Mouse (Mus musculus) gastrocnemius, postnatal 36 days (tissue): Measurements from ENCODE around the gene Dlk1. TPM values are rescaled to one million over a fixed set of nuclear protein-coding genes. Genes with fewer than 3 reads are reported as not detected.
"Not testable (repeated sequence)": the region's sequence is repeated elsewhere in the genome, so short reads cannot be mapped to it uniquely, and the experiment has no call there.

Experiments
- DNase-seq, 2 experiments: peaks; one replicate each; pipeline ENCODE4 v3.0.0; 2022
- intact Hi-C: fragments of 180-260 bp; cut with DNase I; formaldehyde crosslinking; loops from one replicate; pipeline ENCODE4 v1.15.1; 2025
- total RNA-seq, 2 experiments: library from RNA; stranded (reverse); gene quantifications; 2 replicates each; pipeline ENCODE4 v1.2.3; 2021

Gene Dlk1
- total RNA-seq, 2 experiments from 2014 or later, result 3.6 to 5.8 TPM

DNA sequence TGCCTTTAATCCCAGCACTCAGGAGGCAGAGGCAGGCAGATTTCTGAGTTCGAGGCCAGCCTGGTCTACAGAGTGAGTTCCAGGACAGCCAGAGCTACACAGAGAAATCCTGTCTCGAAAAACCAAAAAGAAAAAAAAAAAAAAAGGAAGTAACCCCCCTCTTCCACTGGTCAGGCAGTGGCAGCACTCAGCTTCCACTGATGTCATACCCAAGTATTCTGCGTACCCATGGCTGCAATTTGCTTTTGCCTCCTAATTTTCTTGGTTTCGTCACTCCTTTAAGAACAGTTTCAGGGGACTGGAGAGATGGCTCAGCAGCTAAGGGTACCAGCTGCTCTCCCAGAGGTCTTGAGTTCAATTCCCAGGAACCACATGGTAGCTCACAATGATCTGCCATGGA is 14.8 kb downstream of the Dlk1 start:
- intact Hi-C loops, DNase-seq: not testable (repeated sequence)

DNA sequence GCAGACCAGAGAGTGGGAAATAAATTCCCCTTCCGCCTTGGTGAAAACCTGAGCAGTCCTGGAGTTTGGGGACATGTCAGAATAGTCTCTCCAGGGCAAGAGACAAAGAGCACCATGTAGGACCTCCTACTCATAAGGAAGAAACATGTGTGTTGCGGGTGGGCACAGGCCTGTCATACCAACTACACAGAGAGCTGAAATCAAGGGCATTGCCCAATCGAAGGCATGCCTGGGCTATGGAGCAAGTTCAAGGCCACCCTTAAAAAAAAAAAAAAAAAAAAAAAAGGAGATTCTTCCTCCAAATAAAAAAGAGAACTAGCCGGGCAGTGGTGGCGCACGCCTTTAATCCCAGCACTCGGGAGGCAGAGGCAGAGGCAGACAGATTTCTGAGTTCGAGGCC is 17.2 kb downstream of the Dlk1 start:
- DNase-seq, result no peak
- intact Hi-C loops, result no loop called here

DNA sequence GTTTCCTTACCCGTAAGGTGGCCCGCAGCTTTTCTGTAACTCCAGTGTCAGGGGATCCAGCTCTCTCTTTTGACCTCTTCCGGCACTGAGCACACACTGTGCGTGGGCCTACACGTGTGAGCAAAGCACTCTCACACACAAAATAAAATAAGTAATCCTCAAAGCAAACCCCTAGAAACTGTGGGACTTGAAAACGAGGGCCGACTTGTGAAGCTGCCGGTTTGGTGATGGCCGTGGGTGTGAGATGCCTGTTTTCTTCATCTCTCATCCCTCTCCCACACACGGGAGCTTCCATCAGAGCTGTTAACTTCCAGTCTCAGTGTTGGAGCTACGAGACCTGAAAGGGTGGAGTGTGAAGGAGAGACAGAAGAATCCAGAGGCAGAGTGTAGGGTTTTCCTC is 20.0 kb downstream of the Dlk1 start:
- intact Hi-C loops, result no loop called here

DNA sequence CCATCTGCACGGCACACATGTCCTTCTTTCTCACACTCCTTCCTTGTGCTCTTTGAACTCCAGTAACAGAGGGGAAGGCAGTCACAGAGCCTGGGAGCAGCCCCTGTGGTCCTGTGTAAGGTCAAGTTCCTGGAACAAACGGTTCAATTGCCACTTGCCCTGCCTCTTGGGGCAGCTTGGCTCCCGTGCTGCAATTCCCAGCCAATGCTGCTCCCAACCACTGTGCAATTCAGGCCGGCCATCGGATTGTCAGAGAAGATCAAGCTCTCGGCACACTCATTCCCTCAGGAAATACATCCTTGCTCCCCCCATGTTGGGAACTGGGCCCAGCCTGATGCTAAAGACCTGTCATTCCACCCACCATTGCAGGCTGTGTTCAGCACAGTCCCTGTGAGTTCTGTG is 21.0 kb downstream of the Dlk1 start:
- DNase-seq, result peak; percentile 21 to 29
- intact Hi-C loops, result no loop called here

More for the DNA sequence above, 20.0 kb downstream of the Dlk1 start:
- no peak for DNase-seq

DNA sequence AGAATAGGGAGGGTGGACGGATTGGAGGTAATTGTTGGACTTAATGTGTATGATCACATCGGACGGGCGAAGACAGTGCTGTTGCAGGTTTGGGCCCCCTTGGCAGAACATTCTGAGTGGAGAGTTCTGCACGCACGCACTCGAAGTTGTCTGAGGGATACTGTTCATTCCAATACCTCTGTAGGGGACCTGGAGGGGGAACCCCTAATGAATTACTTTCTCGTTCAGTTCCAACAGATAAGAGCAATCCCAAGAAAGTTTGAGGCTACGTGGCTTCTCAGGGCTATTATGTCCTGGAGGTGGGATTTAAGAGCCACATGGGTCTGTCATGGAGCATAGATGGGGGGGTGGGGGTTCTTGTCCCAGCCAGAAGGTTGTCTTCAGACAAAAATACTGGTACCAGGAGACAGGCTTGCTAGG is 21.6 kb downstream of the Dlk1 start:
- DNase-seq, result no peak
- intact Hi-C loops, result no loop called here

DNA sequence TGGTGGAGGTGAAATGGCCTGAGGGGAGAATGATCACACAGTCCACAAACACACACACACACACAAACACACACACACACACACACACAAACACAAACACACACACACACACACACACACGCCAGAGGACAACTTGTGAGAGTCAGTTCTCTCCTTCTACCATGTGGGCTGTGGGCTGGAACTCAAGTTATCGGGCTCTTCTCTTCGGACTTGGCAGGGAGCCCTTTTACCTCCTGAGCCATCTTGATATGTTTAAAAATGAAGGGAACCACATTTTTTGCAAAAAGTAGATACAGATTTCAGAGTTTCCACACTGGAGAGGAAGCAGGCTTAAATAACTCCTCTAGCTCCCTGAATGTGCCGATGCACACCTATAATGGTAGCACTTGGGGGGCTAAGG is 22.9 kb downstream of the Dlk1 start:
- no peak for DNase-seq
- intact Hi-C loops, result no loop called here

DNA sequence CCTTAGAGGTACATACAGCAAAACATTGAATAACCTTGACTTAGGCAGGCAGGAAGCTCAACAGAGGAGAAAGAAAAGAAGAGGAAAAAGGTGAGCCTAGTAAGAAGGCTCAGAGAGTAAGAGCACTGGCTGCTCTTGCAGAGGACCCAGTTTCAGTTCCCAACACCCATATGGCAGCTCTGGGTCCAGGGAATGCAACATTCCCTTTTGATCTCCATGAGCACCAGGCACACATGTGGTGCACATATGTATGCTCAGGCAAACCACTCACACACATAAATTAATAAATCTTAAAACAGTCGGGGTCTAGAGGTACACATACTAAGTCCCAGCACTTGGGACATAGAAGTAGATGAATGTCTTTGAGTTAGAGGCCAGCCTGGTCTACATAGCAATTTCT is 33.9 kb downstream of the Dlk1 start:
- intact Hi-C loops, DNase-seq: not testable (repeated sequence)

DNA sequence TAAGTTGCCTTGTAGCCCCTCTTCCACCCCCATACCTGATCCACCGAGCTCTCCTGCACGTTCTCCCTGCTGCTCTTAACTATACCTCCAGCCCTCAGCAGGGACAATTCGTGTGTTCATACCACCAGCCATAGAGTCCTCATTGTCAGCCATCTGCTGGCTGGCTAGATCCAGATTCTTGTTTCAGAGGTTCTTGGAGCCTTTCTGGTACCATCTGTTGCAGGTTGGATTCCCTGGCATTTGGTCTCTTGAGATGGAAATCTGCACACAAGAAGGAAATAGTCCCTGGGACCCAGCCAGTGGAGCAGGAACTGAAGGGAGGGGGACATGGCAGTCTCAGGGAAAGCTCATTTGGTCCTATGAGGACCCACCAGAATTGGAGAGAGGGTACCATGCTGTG is 39.1 kb downstream of the Dlk1 start:
- intact Hi-C loops, result no loop called here
- DNase-seq, result peak in 1 of 2 experiments; percentile 2

DNA sequence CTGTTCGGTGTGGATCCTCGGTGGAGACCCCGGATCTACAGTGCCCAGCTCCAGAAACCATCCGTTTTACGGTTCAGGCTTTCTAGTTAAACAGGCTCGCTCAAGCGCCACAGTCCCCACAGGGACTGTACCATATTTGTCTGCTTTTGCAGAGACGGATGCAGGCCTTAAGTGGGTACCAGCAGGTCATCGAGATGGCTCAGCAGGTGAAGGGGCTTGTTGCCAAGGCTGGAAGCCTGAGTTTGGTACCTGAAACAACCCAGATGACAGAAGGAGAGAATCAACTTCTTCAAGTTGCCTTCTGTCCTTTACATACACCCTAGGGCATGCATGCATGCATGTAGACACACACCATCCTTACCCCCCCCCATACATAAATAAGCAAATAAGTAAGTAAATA is 40.8 kb downstream of the Dlk1 start:
- intact Hi-C loops, result no loop called here
- DNase-seq, result peak in 1 of 2 experiments; percentile 1

DNA sequence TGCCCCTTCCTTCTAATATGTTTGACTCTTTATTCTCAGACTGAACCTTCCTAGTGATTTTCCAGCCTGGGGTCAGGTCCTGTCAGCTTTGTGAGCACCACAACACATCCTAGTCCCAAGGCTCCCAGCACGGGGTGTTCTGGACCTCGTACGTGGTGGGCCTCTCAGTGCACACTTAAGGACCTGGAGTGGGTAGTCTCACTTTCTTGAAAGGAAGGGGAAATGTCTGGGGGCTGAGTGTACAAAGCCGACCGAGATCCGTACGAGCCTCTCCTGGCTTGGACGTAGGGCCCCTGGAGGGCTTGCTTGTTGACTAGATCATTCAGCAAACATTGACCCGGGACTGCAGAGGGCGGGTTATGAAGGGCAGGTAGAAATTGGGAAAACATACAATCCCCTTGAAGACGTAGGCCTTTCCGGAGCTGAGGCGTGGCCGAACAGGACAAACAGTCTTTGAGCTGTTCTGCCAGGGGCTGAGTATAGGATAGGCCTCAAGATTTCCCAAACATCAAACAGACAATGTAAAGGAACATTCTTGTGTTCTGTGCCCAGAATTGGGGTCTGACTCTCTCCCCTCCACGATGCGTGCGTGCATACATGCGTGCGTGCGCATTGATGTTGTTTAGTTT is 42.5 kb downstream of the Dlk1 start:
- intact Hi-C loops, result loop anchor here (5.0 kb wide), 1 partner anchor 97 kb away; no protein-coding TSS in a partner anchor
- DNase-seq, result peak in 1 of 2 experiments; percentile 6

DNA sequence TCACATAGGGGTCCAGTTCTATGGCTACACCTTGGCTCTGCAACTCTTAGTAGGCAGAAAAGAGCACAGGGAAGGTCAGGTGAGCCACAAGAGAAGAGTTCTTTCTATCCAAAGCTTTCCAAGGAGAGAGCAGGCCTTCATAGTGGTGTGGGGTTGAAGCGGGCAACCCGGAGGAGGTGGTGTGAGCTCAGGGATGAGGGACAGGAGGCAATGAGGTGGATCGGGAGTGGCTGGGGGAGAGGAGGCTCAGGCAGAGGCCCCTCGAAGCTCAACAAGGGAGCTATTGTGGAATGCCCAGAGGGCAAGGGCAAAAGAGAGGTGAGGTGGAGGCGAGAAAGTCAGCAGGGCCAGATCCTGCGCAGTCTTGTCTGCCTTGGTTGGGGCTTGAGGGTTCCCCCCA is 43.8 kb downstream of the Dlk1 start:
- intact Hi-C loops, result loop anchor here (5.0 kb wide), 1 partner anchor 96 kb away; no protein-coding TSS in a partner anchor
- DNase-seq, result peak in 1 of 2 experiments; percentile 3

DNA sequence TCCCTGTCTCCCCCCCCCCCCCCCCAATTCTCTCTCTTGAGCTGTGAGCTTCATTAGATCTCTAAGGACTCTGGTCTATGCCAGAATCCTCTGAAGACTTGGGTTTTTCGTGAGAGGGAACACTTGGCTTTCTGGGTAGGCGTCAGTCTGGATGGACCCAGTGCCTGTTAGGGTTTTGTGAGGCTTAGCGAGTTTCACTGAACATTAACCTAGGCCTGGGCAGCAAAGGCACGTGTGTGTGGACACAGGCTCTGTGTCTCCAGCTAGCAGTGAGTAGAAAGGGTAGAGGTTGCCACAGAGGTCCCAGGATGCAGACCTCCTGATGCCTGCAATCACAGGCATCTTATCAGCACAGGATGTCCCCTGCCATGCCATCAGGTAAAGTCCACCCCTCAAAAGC is 48.4 kb downstream of the Dlk1 start:
- no peak for DNase-seq
- intact Hi-C loops, result no loop called here

DNA sequence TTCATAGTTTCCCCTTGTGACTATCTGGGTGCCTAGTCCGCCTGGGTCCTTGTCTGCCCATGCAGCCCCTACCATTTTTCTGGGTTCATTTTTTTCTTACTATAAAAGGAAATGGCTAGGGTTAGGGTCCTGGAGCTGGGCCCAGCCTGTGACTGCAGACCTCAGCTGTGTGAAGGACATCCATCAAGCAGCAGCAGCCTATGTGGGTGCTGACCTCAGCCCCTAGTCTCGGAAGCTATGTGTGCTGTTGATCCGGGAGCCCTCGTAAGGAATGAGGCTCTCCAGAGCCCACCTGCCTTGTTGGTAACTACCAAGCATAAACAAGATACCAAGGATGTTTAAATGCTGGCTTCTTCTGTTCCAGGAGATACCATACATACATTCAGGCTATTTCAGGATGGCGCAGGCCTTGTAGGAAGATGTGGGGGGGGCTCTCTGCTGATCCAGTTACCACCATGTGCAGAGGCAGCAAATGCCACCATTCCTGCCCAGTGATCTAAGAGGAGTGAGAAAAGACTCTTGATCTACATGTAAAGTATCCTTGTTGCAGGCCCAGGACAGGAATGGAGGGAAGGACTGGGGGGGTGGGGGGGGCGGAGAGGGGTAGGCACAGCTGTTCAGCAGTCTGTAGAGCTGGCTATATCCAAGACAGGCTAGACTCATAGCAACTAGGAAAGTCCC is 49.9 kb downstream of the Dlk1 start:
- DNase-seq, result peak in 1 of 2 experiments; percentile 6
- intact Hi-C loops, result no loop called here

DNA sequence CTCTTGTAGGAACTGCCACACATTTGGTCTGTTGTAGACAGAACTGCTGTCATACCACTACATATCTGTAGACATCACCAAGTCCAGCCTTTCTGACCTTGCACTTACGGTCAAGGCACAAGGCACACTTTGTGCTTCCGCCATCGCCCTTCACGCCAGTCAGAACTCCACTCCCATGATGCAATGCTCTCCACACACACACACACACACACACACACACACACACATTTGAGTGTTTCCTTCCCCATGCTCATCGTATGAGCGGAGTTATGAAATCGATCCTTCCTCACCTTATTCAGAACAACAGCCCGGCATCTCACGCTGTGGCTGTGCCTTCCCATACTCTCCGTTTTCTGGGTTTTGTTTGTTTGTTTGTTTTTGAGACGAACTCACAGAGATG is 55.1 kb downstream of the Dlk1 start:
- no peak for DNase-seq
- intact Hi-C loops, result no loop called here

DNA sequence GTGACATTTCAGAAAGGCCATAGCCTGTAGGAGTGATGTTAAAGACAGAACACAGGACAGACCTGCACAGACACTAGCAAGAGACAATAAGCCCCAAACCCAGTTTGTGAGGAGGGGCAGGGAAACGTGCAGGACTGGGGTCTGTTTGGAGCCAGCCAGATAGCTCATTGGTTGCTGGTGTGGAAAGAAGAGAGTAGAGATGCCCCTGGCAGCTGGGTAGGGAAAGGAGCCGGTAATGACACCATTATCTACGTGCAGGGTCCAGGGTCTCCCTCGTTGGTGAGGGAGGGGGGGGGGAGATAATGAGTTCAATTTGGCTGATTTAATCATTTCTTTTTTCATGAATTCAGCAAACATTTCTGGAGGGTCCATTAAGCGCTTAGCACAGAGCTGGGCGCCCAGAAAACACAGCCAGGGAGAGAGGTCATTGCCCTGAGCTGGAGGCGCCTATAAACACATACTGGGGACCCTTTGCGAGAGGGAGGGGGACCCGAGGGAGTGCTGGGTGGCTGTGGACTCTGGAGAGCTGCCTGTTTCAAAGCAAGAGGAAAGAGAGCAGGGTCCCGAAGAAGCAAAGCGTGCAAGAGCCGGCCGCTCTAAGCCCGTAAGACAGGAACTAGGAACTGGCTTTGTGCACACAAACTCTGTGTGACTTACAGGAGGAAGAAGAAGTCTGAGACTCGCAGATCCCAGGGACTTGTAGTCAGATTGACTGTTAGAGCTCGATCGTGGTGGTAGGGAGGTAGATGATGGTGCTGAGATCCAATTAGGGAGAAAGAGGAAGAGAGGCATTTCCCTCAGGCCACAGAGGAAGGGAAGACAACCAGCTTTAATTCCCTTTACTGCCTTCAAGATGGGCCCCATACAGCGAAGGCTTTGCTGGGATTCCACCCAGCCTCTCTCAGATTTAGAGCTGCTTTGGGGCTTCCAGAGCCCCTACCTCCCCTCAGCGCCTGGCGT is 56.2 kb downstream of the Dlk1 start:
- intact Hi-C loops, result no loop called here
- no peak for DNase-seq

DNA sequence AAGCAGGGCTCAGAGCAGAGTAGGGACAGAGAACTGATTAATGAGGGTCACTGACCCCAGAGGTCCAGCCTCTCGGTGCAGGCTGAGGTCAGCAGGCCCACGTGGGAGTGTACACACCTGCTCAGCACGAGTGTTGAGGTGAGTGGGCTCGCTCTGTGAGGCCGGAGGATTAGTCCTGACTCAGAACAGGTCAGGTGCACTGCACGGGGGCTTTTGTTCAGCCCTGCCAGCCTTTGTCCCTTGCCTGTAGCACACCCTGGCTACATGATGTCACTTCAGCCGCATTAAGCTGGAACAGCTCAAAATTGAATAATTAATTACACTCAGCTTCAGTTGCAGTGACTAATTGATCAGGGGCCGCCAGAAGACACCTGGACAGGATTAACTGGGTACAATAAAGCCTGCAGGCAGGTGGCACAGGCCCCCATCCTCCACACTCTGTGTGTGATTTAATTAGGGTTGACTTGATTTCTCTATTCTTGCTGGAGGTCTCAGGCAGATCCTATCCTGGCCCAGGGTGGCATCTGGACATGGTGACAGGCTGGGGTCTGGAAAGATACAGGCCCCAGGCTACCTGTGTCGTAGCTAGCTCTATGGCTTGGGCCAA is 57.0 kb downstream of the Dlk1 start:
- no peak for DNase-seq
- intact Hi-C loops, result no loop called here

DNA sequence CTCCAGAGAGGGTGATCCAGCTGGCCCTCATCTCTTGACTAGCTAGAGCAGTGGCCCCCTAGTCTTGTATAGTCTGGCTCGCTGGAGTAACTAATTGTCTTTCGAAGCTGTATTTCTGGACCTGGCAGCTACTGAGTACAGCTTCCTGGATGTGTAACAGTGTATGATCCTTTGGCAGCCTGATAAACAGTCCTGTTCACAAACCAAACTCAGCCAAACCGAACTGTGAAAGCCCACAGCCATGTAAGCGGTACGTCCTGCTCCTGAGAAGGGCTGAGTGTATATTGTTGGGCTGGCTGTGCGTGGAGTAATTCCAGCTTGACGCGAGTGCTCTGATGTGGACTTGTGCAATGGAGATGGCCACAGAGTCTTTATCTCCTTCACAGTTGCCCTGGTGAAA is 57.6 kb downstream of the Dlk1 start:
- intact Hi-C loops, result no loop called here
- DNase-seq, result no peak

DNA sequence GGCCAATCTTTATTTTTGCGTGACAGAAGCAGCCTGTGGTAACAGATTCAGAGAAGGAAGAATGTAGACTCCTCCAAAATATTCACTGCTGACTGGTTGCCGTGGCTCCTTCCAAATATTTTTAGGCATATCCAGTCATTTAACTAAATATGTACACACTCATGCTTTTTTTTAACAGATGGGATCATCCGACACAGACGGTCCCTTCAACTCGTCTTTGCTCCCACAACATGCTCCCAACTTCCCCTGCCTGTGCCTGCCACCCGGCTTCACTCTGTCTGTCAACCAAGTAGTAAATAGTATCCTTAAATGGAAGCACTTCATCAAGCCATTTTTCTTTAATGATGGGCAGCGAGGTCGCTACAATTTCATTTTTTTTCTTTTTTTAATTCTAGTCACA is 58.8 kb downstream of the Dlk1 start:
- DNase-seq, result no peak
- intact Hi-C loops, result no loop called here

DNA sequence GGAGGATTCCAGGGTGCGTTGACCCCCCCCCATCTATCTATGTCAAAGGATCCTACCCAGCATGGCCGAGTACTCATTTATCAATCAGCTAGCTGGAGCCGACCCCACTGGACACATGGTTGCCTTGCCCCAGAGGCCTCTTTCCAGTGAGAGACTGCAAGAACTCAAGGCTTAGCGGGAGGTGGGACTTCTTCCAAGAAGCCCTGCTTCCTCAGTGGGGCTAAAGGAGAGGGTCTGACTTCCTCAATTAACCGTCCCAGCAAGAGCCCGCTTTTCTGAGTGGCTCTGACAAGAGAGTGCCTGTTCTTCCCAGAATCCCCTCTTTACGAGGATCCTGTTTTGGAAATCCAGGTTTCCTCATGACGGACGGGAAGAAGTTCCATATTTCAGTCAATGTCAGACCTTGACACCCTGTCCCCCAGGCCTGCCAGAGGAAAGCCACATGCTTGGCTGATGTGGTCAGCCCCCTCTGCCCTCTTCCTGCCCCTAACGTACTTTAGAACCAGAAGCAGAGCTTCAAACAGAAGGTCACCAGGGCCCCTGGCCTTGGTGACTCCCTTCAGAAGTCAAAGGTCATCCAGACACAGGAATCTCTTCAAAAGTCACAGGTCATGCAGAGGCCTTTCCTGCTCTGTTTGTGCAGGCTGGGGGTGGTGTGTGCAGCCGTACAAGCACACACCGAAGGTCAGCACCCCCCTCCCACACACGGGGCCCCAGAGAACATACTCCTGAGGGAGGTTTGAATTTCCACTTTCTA is 59.7 kb downstream of the Dlk1 start:
- intact Hi-C loops, result no loop called here

More for the DNA sequence above, 59.7 kb downstream of the Dlk1 start:
- no peak for DNase-seq
